Mouse (Mus musculus) lung, embryonic 16.5 days (tissue): Measurements from ENCODE around the gene Zswim4. TPM values are rescaled to one million over a fixed set of nuclear protein-coding genes. Genes with fewer than 3 reads are reported as not detected.
A peak's percentile ranks its signal among the peaks of the same experiment; 100 is the strongest.

Source experiments
- ATAC-seq: fragments of 200-750 bp; cut with Nextera tagmentation; 2 replicates; pipeline ENCODE4 v1.8.0; 2017; ENCODE audit warnings: low read depth, mild to moderate bottlenecking, moderate library complexity
- H3K27ac ChIP-seq: fragments of 300-500 bp; sonication (generic); 2 replicates; pipeline ENCODE4 v1.5.1; 2014; ENCODE audit warnings: mild to moderate bottlenecking, control low read depth, low read length
- H3K27me3 ChIP-seq: fragments of 300-500 bp; sonication (generic); 2 replicates; pipeline ENCODE4 v1.6.1; 2014; ENCODE audit warnings: low read depth, low read length, mixed read lengths; ENCODE audit not compliant: control insufficient read depth, insufficient read depth
- H3K36me3 ChIP-seq: fragments of 300-500 bp; sonication (generic); 2 replicates; pipeline ENCODE4 v1.6.1; 2014; ENCODE audit warnings: low read length; ENCODE audit not compliant: control insufficient read depth, insufficient read depth
- H3K4me1 ChIP-seq: fragments of 300-500 bp; sonication (generic); replicated peaks from 2 replicates; pipeline ENCODE4 v1.6.1; 2014; ENCODE audit warnings: low read length, mixed read lengths; ENCODE audit not compliant: control insufficient read depth, insufficient read depth
- H3K4me2 ChIP-seq: fragments of 300-500 bp; sonication (generic); 2 replicates; pipeline ENCODE4 v1.6.1; 2014; ENCODE audit warnings: low read depth, low read length, control low read depth
- H3K4me3 ChIP-seq: fragments of 300-500 bp; sonication (generic); 2 replicates; pipeline ENCODE4 v1.5.1; 2014; ENCODE audit warnings: mild to moderate bottlenecking, low read length, control low read depth
- H3K9ac ChIP-seq: fragments of 300-500 bp; sonication (generic); 2 replicates; pipeline ENCODE4 v1.6.1; 2014; ENCODE audit warnings: low read length, control low read depth
- H3K9me3 ChIP-seq: fragments of 300-500 bp; sonication (generic); 2 replicates; pipeline ENCODE4 v1.6.1; 2016; ENCODE audit warnings: low read length; ENCODE audit not compliant: control insufficient read depth
- WGBS: fragments of 180-500 bp; shearing (Covaris S2); extraction: QIAGEN DNeasy Blood & Tissue Kit; methylation state at CpG from one replicate; pipeline ENCODE4 v1.1.7; 2014; 5-methylcytosine and 5-hydroxymethylcytosine counted together
- polyA plus RNA-seq: library from polyadenylated mRNA; unstranded; fragments of >200 nt; fragmentation: Nextera tagmentation; extraction: Ambion mirVana; gene quantifications from 2 replicates; pipeline ENCODE4 v1.2.1, GENCODE M21; 2015

Gene Zswim4
- polyA plus RNA-seq, 1 experiment from 2014 or later: 14.6 TPM

- WGBS: 88% methylated on average over 31 of the region's 31 CpGs
- peaks cover 39% of the 10 kb centered on the region for H3K36me3 ChIP-seq
- H3K4me3 ChIP-seq: no peak overlapping the region
- ATAC-seq: no peak
- H3K4me2 ChIP-seq: no peak overlapping the region
- H3K27ac ChIP-seq: no peak overlapping the region
- no peaks in the 10 kb centered on the region for H3K27me3 ChIP-seq
- no peaks in the 10 kb centered on the region for H3K9me3 ChIP-seq
- no peak overlapping the region for H3K9ac ChIP-seq
- peaks cover 7% of the 10 kb centered on the region for H3K4me1 ChIP-seq
Measured at GRCm38 (mm10) chr8:84211881-84212563, 24.8 kb downstream of the Zswim4 start.

DNA sequence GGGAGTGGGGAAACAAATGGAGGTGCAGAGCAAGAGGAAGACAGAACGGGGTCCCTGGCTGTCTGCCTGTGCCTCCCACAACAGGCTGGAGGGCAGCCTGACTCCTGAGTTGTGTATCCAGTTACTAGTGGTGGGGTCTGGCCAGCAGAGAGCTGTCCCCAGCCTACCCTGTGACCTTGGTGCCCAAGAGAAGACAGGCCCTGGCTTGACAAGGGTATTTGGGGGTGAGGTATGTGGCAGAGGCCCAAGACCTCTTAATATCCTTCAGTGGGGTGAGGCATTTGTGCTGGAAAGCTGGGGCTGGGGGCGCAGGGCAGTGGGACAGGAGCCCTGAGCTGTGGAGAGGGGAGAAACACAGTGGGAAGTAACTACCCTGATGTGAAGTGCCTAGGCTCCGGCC, 25.7 kb downstream of the Zswim4 start:
- Histone ChIP-seq H3K9ac (no peak overlapping the region), H3K27ac (no peak overlapping the region), H3K4me1 (peaks cover 7% of the 10 kb centered on the region), H3K27me3 (no peaks in the 10 kb centered on the region), H3K4me2 (no peak overlapping the region), H3K9me3 (no peaks in the 10 kb centered on the region), H3K36me3 (peaks cover 35% of the 10 kb centered on the region), H3K4me3 (no peak overlapping the region)
- 78% methylated on average over 3 of the region's 3 CpGs for WGBS
- no peak for ATAC-seq

DNA sequence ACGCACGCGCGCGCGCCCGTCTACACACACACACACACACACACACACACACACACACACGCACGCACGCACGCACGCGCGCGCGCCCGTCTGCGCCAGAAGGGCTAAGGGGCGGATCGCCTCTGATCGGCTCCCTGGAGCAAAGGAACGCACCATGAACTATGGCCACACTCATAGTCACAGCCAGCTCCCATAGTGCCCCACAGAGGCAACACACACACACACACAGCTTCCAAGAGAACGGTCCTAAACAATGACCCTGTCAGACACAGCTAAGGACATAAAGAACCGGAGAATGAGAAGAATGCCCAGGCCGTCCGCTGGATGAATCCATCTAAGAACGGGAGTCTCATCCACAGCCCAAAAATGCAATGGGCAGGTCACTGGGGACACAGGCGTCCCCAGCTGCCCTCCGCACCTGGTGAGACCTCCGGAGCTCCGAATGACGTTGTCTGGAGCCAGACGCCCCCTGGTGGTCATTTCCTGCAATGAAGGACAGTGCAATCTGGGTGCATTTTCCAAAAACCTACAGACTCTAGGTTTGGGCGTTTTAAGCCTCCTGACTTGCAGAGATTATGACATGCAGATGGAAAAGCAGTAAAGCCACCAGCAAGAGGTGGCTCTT, 26.6 kb downstream of the Zswim4 start:
- no peaks in the 10 kb centered on the region for H3K27me3 ChIP-seq
- WGBS: 51% methylated on average over 28 of the region's 34 CpGs
- H3K9me3 ChIP-seq: no peaks in the 10 kb centered on the region
- H3K36me3 ChIP-seq: peaks cover 30% of the 10 kb centered on the region
- no peak overlapping the region for H3K4me2 ChIP-seq
- H3K9ac ChIP-seq: no peak overlapping the region
- no peak overlapping the region for H3K4me3 ChIP-seq
- ATAC-seq: 0 out of 2 replicates have a peak, but pooled peaks have one; percentile 34
- H3K27ac ChIP-seq: no peak overlapping the region
- H3K4me1 ChIP-seq: peaks cover 7% of the 10 kb centered on the region

DNA sequence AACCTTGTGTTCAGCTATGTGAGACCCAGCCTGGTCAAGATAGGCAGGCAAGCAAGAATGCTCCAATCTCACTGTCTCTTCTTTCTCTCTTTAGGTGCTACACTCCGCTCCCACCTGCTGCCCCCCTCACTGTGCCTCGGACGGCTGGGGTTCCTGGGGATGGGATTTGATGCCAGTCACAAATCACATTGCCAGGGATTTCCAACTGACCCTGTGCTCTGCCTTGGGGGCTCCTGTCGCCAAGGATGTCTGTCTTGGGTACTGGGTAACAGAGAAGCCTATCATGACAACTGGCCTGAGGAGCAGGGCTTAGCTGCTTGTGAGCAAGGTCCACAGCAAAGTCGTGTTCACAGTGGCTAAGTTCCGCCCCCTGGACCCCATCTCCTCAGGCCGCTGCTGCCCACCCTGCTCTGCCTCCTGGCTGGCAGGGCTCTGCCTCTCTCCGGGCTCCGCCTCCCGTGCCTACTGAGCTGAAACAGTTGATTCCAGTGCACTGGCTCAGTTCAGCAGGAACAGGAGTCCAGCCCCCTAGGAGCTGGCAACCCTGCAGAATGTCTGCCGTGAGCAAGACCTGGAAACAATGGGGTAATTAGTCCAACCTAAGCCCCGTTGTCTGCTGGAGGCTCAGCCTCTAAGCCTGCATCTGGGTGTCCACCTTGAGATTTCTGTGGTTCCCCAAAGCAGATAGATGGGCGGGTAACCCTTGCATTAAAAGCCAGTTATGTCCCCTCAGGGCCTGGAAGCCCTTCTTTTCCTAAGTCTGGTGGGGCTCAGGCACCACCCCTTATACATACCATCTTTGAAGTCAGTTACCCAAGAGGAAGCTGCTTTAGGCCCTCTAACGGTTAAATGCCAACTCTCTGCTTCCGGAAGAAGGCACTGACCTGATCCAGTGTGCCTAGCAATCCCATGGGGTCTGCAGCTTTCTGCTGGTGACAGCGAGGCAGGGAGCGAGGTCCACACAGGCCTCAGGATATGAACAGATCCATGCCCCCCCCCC, 28.2 kb downstream of the Zswim4 start:
- Histone ChIP-seq H3K27me3 (no peaks in the 10 kb centered on the region), H3K27ac (peak overlapping the region; percentile 65), H3K4me2 (no peak overlapping the region), H3K36me3 (peaks cover 27% of the 10 kb centered on the region), H3K9me3 (no peaks in the 10 kb centered on the region), H3K9ac (no peak overlapping the region), H3K4me1 (peaks cover 14% of the 10 kb centered on the region), H3K4me3 (no peak overlapping the region)
- no peak for ATAC-seq
- 66% methylated on average over 17 of the region's 17 CpGs for WGBS

DNA sequence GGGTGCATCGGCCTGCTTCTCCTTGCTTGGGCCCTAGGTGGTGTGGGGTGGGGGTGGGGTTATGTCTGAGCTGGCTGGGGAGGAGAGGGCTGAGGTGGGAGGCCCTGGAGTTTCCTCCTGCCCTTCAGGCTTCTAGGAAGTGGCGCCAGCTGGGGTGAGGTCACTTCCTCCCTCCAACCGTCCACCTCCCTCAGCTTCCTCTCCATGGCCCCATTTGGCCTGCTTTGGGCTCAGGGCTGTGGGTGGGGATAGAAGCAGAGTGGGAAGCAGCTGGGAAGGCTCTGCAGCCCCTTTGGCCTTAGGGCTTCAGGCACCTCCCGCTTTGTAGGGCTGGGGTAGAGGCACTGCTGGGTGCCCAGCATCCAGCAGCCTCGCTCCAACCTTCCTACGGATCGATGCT, 29.0 kb downstream of the Zswim4 start:
- no peak overlapping the region for H3K4me3 ChIP-seq
- H3K9me3 ChIP-seq: no peaks in the 10 kb centered on the region
- H3K4me1 ChIP-seq: peaks cover 21% of the 10 kb centered on the region
- no peak overlapping the region for H3K9ac ChIP-seq
- ATAC-seq: peak; percentile 31
- H3K4me2 ChIP-seq: no peak overlapping the region
- H3K27me3 ChIP-seq: no peaks in the 10 kb centered on the region
- WGBS: 39% methylated on average over 7 of the region's 7 CpGs
- peak overlapping the region; percentile 65 for H3K27ac ChIP-seq
- H3K36me3 ChIP-seq: peaks cover 20% of the 10 kb centered on the region

- H3K4me2 ChIP-seq: no peak overlapping the region
- peaks cover 33% of the 10 kb centered on the region for H3K4me1 ChIP-seq
- no peak overlapping the region for H3K27ac ChIP-seq
- 82% methylated on average over 3 of the region's 3 CpGs for WGBS
- no peaks in the 10 kb centered on the region for H3K9me3 ChIP-seq
- ATAC-seq: no peak
- H3K27me3 ChIP-seq: no peaks in the 10 kb centered on the region
- no peak overlapping the region for H3K4me3 ChIP-seq
- H3K9ac ChIP-seq: no peak overlapping the region
- H3K36me3 ChIP-seq: peaks cover 11% of the 10 kb centered on the region
Measured at GRCm38 (mm10) chr8:84206666-84207065, 30.2 kb downstream of the Zswim4 start.

- no peak overlapping the region for H3K4me2 ChIP-seq
- H3K27me3 ChIP-seq: no peaks in the 10 kb centered on the region
- WGBS: 85% methylated on average over 5 of the region's 5 CpGs
- H3K9ac ChIP-seq: no peak overlapping the region
- H3K9me3 ChIP-seq: no peaks in the 10 kb centered on the region
- peaks cover 6% of the 10 kb centered on the region for H3K36me3 ChIP-seq
- H3K4me3 ChIP-seq: no peak overlapping the region
- H3K4me1 ChIP-seq: peaks cover 37% of the 10 kb centered on the region
- ATAC-seq: no peak
- no peak overlapping the region for H3K27ac ChIP-seq
Measured at GRCm38 (mm10) chr8:84205073-84205472, 31.8 kb downstream of the Zswim4 start.

DNA sequence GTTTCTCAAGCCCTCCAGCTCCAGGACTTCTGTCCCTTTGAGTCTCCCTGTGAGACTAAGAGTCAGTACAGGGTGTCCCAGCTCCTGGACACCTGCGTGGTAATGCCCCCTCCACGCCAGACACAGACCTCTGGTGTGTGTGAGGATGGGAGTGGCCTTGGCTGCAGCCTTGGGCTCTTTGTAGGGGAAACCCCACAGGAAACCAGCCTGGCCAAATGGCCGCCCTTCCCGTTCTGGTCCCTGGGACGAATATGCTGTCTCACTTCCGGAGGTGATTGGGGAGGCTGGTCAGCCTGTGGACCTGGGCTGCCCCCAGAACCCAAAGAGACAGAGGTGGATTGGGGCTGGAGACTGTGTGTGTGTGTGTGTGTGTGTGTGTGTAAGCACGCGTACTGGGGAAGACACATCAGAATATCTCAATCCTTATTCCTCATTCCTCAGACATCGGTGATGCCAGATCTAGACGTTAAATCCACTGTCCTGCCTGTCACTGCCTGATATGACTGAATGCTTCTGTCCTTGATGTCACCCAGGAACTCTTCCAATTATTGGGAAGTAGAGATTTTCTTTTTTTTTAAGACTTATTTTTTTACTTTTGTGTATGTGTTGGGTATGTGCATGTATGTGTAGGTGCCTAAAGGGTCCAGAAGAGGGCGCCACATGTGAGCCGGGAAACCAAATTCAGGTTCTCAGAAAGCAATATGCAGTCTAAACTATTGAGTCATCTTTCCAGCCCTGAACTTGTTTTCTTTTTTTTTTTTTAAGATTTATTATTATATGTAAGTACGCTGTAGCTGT, 32.7 kb downstream of the Zswim4 start:
- ATAC-seq: peak; percentile 21
- peak overlapping the region; percentile 85 for H3K4me3 ChIP-seq
- peak overlapping the region; percentile 97 for H3K4me2 ChIP-seq
- whole genome bisulfite sequencing: 38% methylated on average over 13 of the region's 13 CpGs
- H3K27ac ChIP-seq: peak overlapping the region; percentile 99
- H3K4me1 ChIP-seq: peaks cover 45% of the 10 kb centered on the region
- no peaks in the 10 kb centered on the region for H3K27me3 ChIP-seq
- H3K36me3 ChIP-seq: peaks cover 6% of the 10 kb centered on the region
- H3K9ac ChIP-seq: peak overlapping the region; percentile 95
- no peaks in the 10 kb centered on the region for H3K9me3 ChIP-seq
